Comparison of ENCODE assay signal across 8 mouse cellular contexts in genomic region chr14:53935336-53935735, GRCm38 (mm10).
DNase-seq lines count a peak whose midpoint lies in the region.

No protein-coding gene starts in this region.

- peak; percentile 62 for DNase-seq in adrenal gland, postnatal 14 days
- DNase-seq in cerebellum, postnatal 4 days (ENCODE audit: low spot score in 2 of 2), result peak; percentile 73 to 85
- DNase-seq in heart, adult 18-20 months, result peak; percentile 60 to 65
- peak; percentile 70 for DNase-seq in kidney, postnatal 14 days
- DNase-seq in left cerebral cortex, adult 18-20 months (ENCODE audit: low spot score in 2 of 2), result peak; percentile 50 to 55
- DNase-seq in lung, postnatal 4 days, result peak; percentile 77 to 78
- DNase-seq in spleen, postnatal 10 days (ENCODE audit: low spot score in 2 of 2), result peak; percentile 60 to 67
- DNase-seq in urinary bladder, postnatal 10 days (ENCODE audit: low spot score), result peak; percentile 96

Comparison
In these comparisons a context has a peak if more than half of its experiments do, and no peak if none do; other contexts are left out.
1. Peak in every context shown above with its lines: DNase-seq.